Mouse (Mus musculus): ENCODE measurements at regions not wholly inside any gene's neighbourhood (a gene's known extent, or its start where the extent isn't known, plus 50 kb on each side); places are given as distances from the start of the nearest gene placed in this dataset.
A peak's percentile ranks its signal among the peaks of the same experiment; 100 is the strongest.
"Not testable (repeated sequence)": the region's sequence is repeated elsewhere in the genome, so short reads cannot be mapped to it uniquely, and the experiment has no call there.

DNA sequence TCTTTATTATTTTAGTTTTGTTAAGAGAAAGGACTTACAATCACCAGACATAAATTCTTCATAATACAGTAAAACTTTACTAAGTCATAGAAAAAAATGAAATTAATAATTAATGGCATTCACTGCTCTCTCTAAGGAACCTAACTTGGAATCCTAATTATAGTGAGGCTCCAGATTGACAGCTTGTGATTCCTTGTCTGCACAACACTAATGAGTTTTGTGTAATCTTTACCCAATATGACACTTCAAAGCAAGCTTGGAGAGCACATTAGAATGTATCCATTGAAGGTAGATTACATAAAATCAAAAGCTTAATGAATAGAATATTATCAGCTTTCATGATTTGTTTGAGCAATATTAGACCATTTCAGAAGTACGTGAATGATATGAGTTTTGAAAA lies 1914.7 kb downstream of the Efna5 start:
- DNase-seq (ENCODE audit: low read depth, low spot score): no peak

DNA sequence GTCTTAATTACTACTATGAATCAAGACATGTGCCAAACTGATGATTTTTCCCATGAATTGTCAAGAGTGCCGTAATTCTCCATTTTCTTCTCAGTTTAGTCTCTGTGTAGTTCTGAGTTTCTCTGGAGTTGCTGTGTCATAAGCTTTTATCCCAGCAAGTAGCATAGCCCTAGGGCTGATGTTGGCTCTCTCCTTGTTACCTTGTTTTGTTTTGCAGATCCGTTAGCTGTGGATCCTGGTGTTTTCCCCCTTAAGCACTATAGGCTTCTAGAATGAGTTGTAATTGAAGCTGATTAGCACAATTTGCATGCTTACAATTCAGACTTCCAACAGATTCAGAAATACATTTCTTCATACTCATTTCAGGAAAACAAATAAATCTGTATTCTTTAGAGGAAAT lies 1915.5 kb downstream of the Efna5 start:
- DNase-seq (ENCODE audit: low read depth, low spot score): peak; percentile 31

DNA sequence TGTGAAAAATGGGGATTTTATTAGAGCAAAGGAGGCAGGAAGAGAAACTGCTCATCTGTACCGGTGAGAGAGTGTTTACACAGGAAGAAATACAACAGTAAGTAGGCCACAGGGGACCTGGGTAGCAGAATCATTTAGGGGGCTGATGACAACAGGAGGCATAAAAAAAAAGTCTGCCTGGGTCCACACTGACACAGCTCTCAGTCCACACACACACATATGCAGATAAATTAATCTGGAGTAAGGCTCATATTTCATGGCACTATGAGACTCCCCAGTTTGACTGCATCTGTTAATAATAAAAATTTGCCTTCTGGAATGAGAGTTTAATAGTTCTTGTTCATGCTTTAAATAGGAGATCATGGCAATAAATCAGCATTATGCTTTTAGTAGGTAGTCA lies 1929.7 kb downstream of the Efna5 start:
- no peak for DNase-seq (ENCODE audit: low read depth, low spot score)

DNA sequence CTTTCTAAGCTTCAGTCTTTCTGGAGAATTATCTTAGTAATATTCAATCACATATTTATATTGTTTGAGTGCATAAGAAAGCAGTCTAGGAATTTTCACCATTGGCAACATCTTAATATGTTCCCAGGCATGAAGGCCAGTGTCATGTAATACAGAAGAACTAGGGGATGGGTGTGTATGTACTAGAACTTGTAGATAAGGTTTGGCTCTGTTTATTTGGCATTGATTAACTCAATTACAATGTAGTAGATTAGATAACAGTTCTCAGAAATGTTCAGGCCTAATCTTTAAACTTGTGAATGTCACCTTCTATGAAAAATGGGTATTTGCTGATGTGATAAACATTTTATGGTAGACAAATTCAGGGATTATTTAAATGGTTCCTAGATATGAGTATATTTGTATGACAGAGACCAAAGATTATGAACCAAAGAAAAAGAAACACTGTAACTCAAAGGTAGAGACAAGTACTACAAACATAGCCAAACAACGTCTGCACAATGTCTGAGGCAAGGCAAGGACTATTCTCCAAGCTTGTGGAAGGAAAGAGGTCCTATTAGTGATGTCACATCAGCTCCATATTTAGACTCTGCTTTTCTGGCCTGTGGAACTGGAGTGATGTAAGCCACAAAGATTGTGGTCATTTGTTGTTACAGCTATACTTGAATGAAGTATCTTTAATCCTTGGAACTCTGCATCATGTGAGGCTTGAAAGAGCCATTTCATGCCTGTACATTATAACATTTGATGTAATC lies 1924.8 kb upstream of the Nudt12 start:
- no peak for DNase-seq (ENCODE audit: low read depth, low spot score)

DNA sequence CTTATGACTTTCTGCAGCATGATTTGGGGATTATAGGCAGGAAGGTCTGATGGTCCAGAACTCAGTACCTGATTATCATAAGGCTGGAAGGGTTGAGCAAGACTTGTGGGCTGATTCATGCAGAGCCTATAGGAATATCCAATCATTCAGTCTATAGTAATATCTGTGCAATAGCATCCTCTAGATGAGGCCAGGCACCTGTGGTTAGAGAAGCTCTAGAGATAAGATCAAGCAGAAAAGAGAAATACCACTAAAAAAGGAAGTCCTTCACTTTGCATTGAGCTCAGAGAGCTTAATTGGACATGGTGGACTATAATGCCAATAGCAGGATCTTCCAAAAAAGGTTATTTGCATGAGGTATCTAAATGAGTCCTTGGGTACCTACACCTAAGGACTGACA lies 1921.1 kb upstream of the Nudt12 start:
- no peak for DNase-seq (ENCODE audit: low read depth, low spot score)

DNA sequence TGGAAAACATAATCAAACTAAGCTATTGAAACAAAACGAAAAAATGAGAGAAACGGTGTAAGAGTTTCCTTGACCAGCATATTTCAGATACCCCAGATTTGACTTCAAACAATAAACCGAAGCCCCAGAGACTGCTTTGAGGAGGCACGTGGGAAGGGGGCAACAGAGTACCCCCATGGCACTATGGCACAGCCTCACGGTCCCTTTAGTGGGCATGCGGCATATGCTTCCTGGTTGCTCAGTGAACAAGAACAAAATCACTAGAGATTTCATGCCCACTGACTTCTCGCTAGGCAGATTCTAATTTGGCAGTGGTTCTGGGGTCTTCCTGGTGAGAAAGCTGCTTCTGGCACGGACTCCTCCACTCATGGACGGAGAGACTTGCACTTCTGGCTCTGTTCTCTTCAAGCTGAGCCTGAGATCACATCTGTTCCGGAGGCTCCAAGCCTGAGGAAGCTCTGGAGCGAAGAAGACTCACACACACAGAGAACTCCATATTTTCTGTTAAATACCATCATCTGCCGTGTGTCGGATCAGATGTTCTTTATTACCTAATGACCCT lies 1912.7 kb upstream of the Nudt12 start:
- no peak for DNase-seq (ENCODE audit: low read depth, low spot score)

DNA sequence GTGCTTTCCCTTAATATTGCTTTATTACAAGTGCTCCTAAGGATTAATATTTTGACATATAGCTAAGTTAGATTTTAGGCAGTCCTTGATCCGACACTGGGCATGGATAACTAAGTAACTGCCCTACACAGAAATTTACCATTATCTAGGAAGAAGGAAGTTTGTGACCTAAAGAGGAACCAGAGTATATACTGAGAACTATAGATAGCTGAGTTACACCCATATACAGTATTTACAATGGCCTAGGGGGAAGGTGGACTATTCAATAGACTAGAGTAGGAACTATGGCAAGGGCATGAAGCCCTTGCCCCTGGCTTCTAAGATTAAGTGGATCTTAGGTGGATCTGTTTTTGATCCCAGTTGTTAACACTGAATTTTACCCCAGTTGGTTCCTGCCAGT lies 1869.5 kb upstream of the Nudt12 start:
- DNase-seq (ENCODE audit: low read depth, low spot score): not testable (repeated sequence)

DNA sequence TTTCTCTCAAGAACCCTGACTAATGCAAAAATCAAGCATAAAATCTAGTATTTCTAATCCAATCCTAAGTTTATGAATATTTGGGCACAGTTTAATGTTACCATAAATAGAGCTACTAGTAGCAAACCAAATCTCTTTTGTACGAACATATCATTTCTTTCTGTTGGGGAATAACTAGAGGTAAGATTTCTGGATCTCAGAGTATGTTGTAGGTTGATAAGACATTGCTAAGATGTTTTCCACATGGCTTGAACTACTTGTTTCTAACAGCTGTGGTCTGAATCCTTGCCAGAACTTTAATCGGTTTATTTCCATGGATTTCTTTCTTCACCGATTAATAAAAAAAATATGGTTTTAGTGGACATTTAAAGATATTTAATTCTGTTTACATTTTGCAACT lies 1844.3 kb upstream of the Nudt12 start:
- no peak for DNase-seq (ENCODE audit: low read depth, low spot score)

DNA sequence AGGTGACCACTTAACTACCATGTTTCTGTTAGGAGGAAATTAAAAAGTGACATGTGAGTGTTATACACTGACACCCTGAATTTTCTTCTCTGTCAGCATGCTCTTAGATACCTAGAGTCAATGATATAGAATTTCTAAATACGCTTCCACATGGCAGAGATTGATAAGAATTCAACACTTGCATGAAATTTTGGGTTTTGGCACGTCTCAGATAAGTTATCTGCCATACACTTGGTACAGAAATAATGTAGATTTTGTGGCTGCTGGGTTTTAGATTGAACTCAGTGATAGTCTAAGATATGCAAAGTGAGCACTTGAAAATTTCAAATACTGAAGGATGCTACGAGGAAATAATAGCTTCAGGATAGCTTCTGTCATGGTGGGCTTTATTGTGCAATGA lies 1841.5 kb upstream of the Nudt12 start:
- DNase-seq (ENCODE audit: low read depth, low spot score): no peak

DNA sequence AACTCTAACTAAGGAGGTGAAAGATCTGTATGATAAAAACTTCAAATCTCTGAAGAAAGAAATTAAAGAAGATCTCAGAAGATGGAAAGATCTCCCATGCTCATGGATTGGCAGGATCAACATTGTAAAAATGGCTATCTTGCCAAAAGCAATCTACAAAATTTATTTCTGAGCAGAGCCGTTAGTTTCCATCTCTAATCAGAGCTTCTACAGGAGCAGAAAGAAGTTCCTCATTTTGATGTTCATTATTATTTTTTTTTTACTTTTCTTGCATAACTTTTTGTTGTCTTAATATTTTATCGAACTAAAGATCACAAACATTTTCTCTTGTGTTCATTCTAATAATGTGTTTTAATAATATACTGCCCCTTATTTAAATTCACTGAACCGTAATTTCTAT lies 1825.6 kb upstream of the Nudt12 start:
- not testable (repeated sequence) for DNase-seq (ENCODE audit: low read depth, low spot score)

DNA sequence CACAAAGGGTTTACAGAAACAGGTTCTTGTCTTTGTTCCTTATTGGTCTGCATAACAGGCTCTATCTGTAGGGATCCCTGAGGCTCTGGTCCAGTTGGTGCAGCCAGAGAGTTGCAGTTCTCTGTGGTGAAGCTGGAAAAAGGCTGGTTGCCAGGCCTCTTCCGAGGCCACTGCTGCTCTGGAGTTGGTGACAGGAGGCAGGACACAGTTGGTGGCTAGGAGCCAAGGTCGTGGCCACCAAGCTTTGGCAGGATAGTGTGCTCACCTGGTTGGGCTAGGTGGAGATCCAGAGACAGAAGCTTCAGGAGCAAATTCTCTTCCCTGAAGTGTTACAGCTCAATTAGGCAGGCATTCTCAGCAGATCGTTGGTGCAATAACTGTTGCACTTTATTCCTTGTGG lies 1819.4 kb upstream of the Nudt12 start:
- DNase-seq (ENCODE audit: low read depth, low spot score): no peak

DNA sequence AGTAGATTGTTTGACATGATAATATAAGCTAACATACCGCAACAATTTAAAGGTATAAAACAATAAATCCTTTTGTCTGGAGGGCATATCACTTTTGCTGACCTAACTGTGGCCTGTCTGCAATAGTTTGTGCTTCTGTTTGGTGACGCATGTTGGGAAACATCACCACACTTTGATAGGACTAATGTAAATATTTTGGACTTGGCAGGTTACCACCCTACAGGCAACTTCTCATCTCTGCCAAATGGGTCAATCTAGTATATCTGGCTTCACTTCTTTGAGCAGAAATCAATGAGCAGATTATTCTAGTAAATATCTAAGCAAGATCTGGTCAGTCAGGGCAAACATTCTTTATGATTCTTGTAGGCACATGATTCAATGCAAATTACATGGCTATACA lies 1817.3 kb upstream of the Nudt12 start:
- no peak for DNase-seq (ENCODE audit: low read depth, low spot score)

DNA sequence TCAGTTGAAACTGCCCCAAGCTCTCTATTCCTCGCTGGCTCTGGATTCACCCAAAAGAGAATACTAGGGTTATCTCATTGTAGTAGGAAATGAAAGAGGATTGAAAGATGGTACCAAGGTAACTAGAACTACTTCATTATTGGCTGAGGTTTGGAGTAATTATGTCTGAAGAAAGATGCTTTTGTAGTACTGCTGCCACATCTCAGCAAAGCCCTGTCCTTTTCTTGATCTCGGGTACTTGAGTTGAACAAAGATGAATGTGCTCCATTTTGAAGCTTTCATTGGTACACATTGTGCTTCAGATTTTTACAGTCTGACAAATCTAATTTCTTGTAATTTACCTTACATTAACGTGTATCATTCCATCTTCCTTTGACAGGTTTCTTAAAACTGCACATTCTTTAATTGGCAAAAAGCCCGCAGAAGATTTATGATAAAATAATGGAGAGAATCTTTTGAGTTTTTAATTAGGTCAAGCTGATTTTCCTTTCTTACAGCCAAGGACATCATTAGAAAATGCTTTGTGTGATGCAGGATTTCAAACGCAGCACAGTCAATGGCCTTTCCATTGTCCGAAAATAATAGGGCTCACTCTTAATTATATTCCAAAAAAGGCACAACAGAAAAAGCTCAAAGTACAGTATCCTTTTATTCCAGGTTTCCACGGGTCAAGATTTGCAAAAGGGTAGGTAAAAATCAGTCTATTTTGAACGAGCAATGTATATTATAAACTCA lies 1791.7 kb upstream of the Nudt12 start:
- no peak for DNase-seq (ENCODE audit: low read depth, low spot score)

DNA sequence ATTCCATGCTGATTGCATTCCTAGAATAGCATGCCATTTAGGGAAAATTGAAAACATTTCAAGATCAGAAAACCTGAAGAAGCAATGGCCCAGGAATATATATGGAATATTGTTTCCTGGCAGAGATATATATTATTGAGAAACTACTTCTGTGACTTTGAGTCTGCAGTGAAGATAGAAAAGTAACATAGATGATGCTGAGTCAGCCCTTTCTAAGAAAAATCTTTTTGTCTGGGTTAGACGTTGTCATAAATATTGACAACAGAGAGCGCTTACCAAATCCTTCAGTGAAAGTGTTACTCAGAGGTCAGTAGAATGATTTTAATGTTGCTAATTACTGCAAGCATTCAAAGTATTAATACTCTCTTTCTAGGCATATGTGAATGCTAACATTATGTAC lies 1749.1 kb upstream of the Nudt12 start:
- no peak for DNase-seq (ENCODE audit: low read depth, low spot score)

DNA sequence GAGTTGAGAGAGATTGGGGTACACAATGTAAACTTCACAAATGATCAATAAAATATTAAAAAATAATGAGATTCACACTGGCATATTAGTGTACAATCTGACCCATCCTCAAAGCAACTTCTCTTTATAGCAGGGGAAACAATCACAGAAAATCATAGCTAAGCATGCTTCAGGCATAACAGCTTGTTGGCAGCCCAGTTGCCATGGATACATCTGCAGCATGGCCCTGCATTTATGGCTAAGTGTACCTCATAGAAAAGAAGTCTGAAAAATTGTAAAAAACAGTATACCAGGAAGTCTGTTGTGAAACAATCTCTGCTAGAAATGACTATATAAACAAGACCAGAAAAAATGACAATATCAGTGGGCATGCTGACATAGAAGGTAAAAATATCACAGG lies 1747.9 kb upstream of the Nudt12 start:
- no peak for DNase-seq (ENCODE audit: low read depth, low spot score)

DNA sequence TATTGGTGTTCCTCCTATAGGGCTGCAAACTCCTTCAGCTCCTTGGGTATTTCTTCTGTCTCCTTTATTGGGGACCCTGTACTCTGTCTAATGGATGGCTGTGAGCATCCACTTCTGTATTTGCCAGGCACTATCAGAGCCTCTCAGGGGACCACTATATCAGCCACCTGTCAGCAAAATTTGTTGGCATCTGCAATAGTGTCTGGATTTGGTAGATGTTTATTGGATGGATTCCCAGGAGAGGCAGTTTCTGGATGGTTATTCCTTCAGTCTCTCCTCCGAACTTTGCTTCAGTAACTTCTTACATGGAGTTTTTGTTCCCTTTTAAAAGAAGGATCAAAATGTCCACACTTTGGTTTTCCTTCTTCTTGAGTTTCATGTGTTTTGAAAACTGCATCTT lies 1729.7 kb upstream of the Nudt12 start:
- no peak for DNase-seq (ENCODE audit: low read depth, low spot score)

DNA sequence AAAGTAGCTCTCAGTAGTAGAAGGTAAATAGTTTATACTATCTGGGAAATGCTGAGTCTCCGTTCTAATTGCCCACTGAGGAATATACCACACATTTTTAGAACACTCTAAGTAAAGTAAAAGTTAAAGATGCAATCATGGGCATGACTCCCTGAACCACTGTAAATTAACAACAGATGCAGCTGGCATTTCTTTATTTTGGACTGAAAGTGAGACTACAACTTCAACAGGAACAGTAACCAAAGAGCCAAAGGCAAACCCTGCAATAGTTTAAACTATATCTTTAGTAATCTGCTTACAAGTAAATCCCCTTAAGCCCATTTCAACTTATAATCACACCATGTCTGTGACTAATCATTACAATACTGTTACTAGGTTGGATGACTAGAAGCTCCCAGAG lies 1725.0 kb upstream of the Nudt12 start:
- no peak for DNase-seq (ENCODE audit: low read depth, low spot score)

DNA sequence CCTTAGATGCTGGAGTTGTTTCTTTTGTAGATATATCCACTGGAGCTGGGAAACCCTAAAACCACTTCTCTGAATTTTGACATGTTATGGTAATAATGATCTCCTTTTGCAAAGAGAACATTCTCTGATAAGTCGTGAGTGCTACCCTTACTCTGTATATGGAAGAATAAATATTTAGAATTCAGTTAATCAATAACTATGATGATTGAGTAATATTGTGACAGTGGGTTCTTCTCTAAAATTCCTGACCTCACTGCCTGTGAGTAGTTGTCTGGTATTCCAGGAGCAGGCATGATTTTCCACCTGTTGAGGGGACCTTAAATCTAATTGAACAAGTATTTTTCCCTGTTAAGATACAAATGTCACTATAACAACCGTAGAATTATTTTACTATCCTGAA lies 1707.0 kb upstream of the Nudt12 start:
- no peak for DNase-seq (ENCODE audit: low read depth, low spot score)

DNA sequence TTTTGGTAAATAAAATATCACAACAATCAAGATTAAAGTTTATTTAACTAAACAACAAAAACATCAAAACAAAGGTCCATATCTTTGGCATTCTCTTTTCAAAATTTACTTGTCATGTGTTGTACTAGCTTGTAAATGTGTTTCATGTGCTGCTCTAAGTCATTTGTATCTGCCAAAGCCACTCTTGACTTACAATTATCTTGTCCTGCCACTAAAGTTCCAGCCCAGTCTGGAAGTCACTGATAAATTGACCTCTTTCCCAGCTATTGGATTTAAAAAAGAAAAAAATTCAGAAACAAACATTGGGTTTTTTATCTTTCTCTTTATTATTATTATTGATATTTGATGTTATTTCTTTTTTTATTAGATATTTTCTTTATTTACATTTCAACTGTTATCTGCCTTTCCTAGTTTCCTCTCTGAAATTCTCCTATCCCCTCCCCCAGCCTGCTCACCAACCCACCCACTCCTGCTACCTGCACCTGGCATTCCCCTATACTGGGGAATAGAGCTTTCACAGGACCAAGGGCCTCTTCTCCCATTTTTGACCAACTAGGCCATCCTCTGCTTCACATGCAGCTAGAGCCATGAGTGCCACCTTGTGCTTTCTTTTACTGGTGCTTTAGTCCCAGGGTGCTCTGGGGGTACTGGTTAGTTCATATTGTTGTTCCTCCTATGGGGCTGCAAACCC lies 1704.9 kb upstream of the Nudt12 start:
- no peak for DNase-seq (ENCODE audit: low read depth, low spot score)

DNA sequence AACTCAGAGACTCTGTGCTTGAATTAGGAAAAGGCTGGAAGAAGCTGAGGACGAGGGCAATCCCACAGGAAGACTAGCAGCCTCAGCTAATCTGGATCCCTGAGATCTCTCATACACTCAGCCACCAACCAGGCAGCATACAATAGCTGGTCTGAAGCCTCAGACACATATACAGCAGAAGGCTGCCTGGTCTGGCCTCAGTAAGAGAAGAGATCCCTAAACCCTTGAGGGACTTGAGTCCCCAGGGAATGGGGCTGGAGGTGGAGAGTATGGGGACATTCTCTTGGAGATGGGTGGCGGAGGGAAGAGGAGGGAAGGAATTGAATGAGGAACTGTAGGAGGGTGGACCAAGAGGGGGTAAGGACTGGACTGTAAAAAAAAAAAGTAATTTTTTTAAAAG lies 1704.3 kb upstream of the Nudt12 start:
- DNase-seq (ENCODE audit: low read depth, low spot score): no peak

Measured in R1 (cell line).